Mouse (Mus musculus) forebrain, postnatal 0 days (tissue): ENCODE results near the gene Fbxl22. TPM values are rescaled to one million over a fixed set of nuclear protein-coding genes. Genes with fewer than 3 reads are reported as not detected.

ENCODE experiments used
- ATAC-seq: fragments of 200-750 bp; cut with Nextera tagmentation; 2 replicates; pipeline ENCODE4 v1.8.0; 2017; ENCODE audit warnings: mild to moderate bottlenecking, moderate library complexity
- DNase-seq: peaks from one replicate; pipeline ENCODE4 v3.0.0-alpha.2; 2015
- H3K27ac ChIP-seq: fragments of 300-500 bp; sonication (generic); 2 replicates; pipeline ENCODE4 v1.5.1; 2014; ENCODE audit warnings: low read depth, mild to moderate bottlenecking, antibody characterized with exemption, low read length, moderate library complexity, mixed read lengths
- H3K27me3 ChIP-seq: fragments of 300-500 bp; sonication (generic); 2 replicates; pipeline ENCODE4 v1.6.1; 2014; ENCODE audit warnings: mild to moderate bottlenecking, low read length, mixed read lengths; ENCODE audit not compliant: insufficient read depth
- H3K36me3 ChIP-seq: fragments of 300-500 bp; sonication (generic); 2 replicates; pipeline ENCODE4 v1.6.1; 2014; ENCODE audit warnings: mild to moderate bottlenecking, moderate library complexity; ENCODE audit not compliant: insufficient read depth
- H3K4me1 ChIP-seq: fragments of 300-500 bp; sonication (generic); 2 replicates; pipeline ENCODE4 v1.6.1; 2014; ENCODE audit warnings: antibody characterized with exemption; ENCODE audit not compliant: insufficient read depth
- H3K4me2 ChIP-seq: fragments of 300-500 bp; sonication (generic); 2 replicates; pipeline ENCODE4 v1.6.1; 2014; ENCODE audit warnings: low read depth, mild to moderate bottlenecking, moderate library complexity
- H3K4me3 ChIP-seq: fragments of 300-500 bp; sonication (generic); 2 replicates; pipeline ENCODE4 v1.5.1; 2014; ENCODE audit warnings: low read depth, low read length, mixed read lengths
- H3K9ac ChIP-seq: fragments of 300-500 bp; sonication (generic); 2 replicates; pipeline ENCODE4 v1.6.1; 2014; ENCODE audit warnings: mild to moderate bottlenecking
- H3K9me3 ChIP-seq: fragments of 300-500 bp; sonication (generic); 2 replicates; pipeline ENCODE4 v1.6.1; 2016; ENCODE audit warnings: low read length
- CTCF ChIP-seq: sonication (generic); IDR thresholded peaks from 2 replicates; pipeline ENCODE4 v1.5.1; 2016; ENCODE audit warnings: antibody characterized with exemption, control low read depth, low read depth
- WGBS: fragments of 180-500 bp; shearing (Covaris S2); extraction: QIAGEN DNeasy Blood & Tissue Kit; methylation state at CpG from one replicate; pipeline ENCODE4 v1.1.7; 2014; 5-methylcytosine and 5-hydroxymethylcytosine counted together
- polyA plus RNA-seq: library from polyadenylated mRNA; unstranded; fragments of >200 nt; fragmentation: Nextera tagmentation; extraction: Ambion mirVana; gene quantifications from 2 replicates; pipeline ENCODE4 v1.2.1, GENCODE M21; 2015
- total RNA-seq: library from RNA; depleted of rRNA; stranded (reverse); fragments of >200 nt; gene quantifications from 2 replicates; pipeline ENCODE4 v1.2.3, GENCODE M21; 2014

The Fbxl22 gene
- total and polyA plus RNA-seq, 2 experiments from 2014 or later, result 0.29 to 0.48 TPM

DNA sequence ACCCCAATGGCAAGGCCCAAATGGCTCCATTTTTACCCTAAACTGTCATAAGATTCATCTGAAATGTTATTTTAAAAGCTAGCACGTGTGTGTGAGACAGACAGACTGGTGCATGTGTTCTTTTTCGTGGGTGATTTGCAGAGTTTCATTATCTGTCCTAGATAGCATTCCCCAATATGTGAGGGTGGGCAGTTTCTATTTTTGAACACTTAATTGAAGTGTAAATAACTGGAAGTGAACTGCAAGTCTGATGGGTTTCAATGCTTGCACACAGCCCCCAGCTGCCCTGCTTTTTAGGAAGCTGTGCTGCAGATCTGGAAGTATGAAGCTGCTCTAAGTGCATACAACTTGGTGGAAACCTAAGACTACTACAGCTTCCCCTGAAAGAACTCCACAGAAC lies 722 bp upstream of the Fbxl22 start:
- Histone ChIP-seq H3K4me1 (peaks cover 12% of the 10 kb centered on the region), H3K4me3 (no peak overlapping the region), H3K27me3 (no peaks in the 10 kb centered on the region), H3K9me3 (no peaks in the 10 kb centered on the region), H3K4me2 (no peak overlapping the region), H3K9ac (no peak overlapping the region), H3K27ac (no peak overlapping the region), H3K36me3 (peaks cover 49% of the 10 kb centered on the region)
- DNase-seq, result no peak
- 82% methylated on average over 2 of the region's 2 CpGs for WGBS
- TF ChIP-seq CTCF, result no peak
- ATAC-seq, result no peak

DNA sequence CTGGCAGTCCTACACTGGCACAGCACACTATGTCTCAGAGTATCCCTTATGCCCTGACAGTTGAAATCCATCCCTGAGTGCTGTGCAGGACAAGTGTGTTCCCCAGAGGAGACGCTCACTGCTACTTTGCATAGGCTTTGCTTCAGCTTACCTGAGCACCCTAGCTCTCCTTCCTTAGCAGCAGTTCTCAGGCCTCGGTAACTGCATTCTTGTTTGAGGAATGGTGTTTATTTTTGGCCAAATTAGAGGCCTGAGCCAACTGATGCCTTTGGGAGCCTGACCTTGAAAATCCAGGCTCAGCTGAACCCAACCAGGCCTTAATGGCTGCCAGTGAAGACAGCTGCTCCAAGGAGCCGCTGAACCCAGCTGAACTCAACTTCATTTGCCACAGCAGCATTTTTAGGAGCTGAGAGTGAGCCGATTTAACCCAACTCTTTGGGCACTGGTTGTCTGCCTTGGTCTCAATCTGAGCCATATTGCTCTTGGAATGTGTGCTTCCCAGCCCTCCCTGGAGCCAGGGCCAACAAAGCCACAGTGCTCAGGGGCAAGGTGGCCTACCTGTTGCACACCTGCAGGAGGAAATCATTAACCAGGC lies 635 bp downstream of the Fbxl22 start:
- no peak overlapping the region for H3K9ac ChIP-seq
- no peaks in the 10 kb centered on the region for H3K9me3 ChIP-seq
- no peaks in the 10 kb centered on the region for H3K27me3 ChIP-seq
- ATAC-seq (no peak), DNase-seq (no peak)
- peaks cover 12% of the 10 kb centered on the region for H3K4me1 ChIP-seq
- no peak overlapping the region for H3K27ac ChIP-seq
- TF ChIP-seq CTCF, result no peak
- H3K4me3 ChIP-seq, result no peak overlapping the region
- peaks cover 45% of the 10 kb centered on the region for H3K36me3 ChIP-seq
- H3K4me2 ChIP-seq, result no peak overlapping the region
- WGBS, result 92% methylated on average over 4 of the region's 4 CpGs

DNA sequence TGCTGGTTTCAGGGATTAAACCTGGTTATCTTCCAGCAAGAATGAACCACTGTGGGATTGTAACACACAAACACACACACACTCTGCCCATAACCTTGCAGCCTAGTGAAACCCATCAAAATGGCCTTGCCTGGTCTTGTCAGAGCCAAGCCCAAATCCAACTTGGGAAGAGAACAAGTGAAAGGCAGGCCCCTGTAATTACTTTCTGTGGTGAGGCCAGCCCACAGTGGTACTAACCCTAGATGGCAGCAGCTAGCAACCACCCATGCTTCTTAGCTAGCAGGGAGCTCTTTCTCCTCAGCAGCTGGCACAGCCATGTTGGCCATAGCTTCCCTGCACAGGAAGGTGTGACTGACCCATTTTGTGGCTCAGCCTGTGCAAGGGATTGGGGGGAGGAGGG lies 1.2 kb downstream of the Fbxl22 start:
- peak; percentile 65 for TF ChIP-seq CTCF
- peaks cover 48% of the 10 kb centered on the region for H3K36me3 ChIP-seq

DNA sequence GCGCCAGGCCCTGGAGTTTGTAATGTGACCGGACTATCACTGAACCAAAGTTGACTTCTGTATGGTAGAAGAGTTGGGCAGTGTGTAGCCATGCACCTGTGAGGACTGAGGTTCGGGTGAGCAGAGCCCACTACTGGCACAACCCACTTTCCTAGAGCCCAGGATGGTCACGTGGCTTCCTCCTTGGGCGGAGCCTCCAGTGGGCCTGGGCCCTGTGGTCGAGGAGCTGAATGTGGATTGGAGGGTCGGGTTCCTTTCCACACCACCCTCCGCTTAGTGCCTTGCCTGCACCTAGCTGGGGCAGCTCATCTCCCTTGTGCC lies 2.1 kb downstream of the Fbxl22 start:
- peak overlapping the region; percentile 97 for H3K27ac ChIP-seq
- H3K4me2 ChIP-seq, result peak overlapping the region; percentile 91
- WGBS, result under 1% methylated on average over 8 of the region's 8 CpGs
- H3K9ac ChIP-seq, result peak overlapping the region; percentile 81
- DNase-seq, result peak; percentile 92
- peak; percentile 14; the same call in 1 of the 2 replicates for TF ChIP-seq CTCF
- H3K36me3 ChIP-seq, result peaks cover 49% of the 10 kb centered on the region
- H3K9me3 ChIP-seq, result no peaks in the 10 kb centered on the region
- ATAC-seq, result peak; percentile 77
- peak overlapping the region; percentile 67 for H3K4me3 ChIP-seq
- H3K27me3 ChIP-seq, result no peaks in the 10 kb centered on the region
- H3K4me1 ChIP-seq, result peaks cover 12% of the 10 kb centered on the region

More for the DNA sequence above, 1.2 kb downstream of the Fbxl22 start:
- Histone ChIP-seq H3K9ac (no peak overlapping the region), H3K4me2 (no peak overlapping the region), H3K4me3 (no peak overlapping the region), H3K27ac (peak overlapping the region; percentile 97), H3K9me3 (no peaks in the 10 kb centered on the region), H3K27me3 (no peaks in the 10 kb centered on the region), H3K4me1 (peaks cover 12% of the 10 kb centered on the region)
- no peak for ATAC-seq
- DNase-seq, result peak; percentile 50

DNA sequence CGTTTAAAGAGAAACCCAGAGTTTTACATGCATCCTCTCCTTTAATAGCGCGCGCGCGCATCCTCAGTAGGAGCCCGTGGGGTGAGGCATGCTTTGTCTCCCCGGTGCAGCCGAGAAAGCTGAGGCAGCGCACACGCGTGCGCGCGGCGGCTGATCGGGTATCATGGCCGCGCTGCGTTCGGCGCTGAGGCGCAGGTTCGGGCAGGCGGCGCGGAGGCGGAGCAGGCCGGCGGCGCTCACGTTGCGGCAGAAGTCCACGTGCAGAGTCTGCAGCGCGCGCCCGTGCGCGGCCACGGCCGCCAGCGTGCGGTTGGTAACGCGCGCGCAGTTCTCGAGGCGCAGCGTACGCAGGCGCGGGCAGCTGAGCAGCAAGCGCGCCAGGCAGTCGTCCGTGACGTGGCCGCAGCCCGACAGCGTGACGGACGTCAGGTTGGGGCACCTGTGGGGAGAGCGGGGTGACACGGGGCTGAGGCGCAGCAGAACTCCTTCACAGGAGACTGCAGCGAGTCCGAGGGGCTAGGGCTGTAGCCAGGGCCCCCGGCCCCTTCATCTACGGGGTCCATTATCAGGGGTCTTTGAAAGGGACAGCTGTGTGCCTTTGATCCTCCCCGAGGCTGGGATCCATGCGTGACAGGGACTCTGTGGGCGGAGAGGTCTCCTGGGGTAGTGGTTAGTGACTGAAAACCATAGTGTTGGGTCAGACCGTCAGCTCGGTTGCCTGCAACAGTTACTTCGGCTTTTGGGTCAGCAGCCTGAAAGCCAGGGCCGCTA lies 2.6 kb downstream of the Fbxl22 start:
- no peaks in the 10 kb centered on the region for H3K27me3 ChIP-seq
- no peaks in the 10 kb centered on the region for H3K9me3 ChIP-seq
- H3K4me2 ChIP-seq, result peak overlapping the region; percentile 91
- under 1% methylated on average over 74 of the region's 78 CpGs for WGBS
- peak; percentile 99 for DNase-seq
- no peak for TF ChIP-seq CTCF
- H3K9ac ChIP-seq, result peak overlapping the region; percentile 81
- ATAC-seq, result peak; percentile 93
- H3K27ac ChIP-seq, result peak overlapping the region; percentile 97
- H3K4me3 ChIP-seq, result peak overlapping the region; percentile 67
- peaks cover 12% of the 10 kb centered on the region for H3K4me1 ChIP-seq
- peaks cover 44% of the 10 kb centered on the region for H3K36me3 ChIP-seq

DNA sequence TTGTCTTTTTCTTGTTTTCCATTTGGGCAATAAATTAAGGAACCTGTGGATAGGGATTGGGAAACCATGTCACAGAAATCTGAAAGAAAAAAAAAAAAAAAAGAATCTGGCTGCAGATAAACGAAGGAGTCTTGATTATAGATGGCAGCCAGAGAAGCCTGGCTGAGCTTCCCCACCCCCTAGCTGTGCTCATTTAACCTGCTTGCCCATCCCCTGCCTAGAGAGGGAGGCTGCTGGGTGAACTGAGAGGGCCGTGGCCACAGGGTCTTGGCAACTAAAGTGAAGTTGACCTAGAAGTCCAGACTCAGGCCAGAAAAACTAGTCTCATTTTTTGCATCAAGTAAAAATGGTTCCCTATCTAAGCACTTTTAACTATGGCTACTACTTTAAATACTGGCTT lies 3.4 kb downstream of the Fbxl22 start:
- Histone ChIP-seq H3K9me3 (no peaks in the 10 kb centered on the region), H3K36me3 (peaks cover 39% of the 10 kb centered on the region), H3K27ac (peak overlapping the region; percentile 97), H3K27me3 (no peaks in the 10 kb centered on the region), H3K4me1 (peaks cover 12% of the 10 kb centered on the region), H3K4me3 (peak overlapping the region; percentile 67), H3K4me2 (peak overlapping the region; percentile 91), H3K9ac (peak overlapping the region; percentile 47)
- TF ChIP-seq CTCF, result no peak
- DNase-seq (no peak), ATAC-seq (no peak)
- 0% methylated on average over 2 of the region's 2 CpGs for WGBS

DNA sequence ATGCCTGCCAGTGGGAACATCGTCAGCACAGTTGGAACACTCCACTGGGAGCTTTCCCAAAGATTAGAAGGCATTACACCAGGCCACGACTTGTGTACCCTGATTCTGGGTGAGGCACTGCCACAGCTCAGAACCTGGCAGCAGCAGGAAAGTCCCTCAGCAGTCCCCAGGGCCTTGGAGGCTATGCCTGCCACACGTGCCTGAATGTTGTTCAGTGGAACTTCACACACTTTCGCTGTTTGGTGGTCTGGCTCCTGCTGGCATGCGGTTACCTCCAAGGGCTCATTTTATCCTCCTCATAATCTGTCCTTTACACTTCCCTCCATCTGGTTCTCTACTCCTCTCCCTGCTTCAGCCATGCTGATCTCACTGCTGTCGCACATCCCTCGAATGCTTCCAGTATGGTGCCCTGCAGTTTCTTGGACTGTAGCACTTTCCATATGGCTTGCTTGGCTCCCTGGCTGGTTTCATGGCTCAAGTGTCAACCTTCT lies 4.0 kb downstream of the Fbxl22 start:
- Histone ChIP-seq H3K4me3 (no peak overlapping the region), H3K27me3 (no peaks in the 10 kb centered on the region), H3K4me2 (0 out of 2 replicates have a peak overlapping the region, but pooled peaks have one; percentile 91), H3K36me3 (peaks cover 41% of the 10 kb centered on the region), H3K9ac (peak overlapping the region; percentile 47; the same call in 1 of the 2 replicates), H3K27ac (peak overlapping the region; percentile 97), H3K4me1 (peaks cover 12% of the 10 kb centered on the region), H3K9me3 (no peaks in the 10 kb centered on the region)
- no peak for TF ChIP-seq CTCF
- 46% methylated on average over 7 of the region's 7 CpGs for WGBS
- ATAC-seq, result no peak
- DNase-seq, result peak; percentile 35
